Mouse (Mus musculus) gonadal fat pad, adult 2 months (tissue): ENCODE data around the gene Ang2. TPM values are rescaled to one million over a fixed set of nuclear protein-coding genes. Genes with fewer than 3 reads are reported as not detected.

Experiments used
- DNase-seq: peaks from one replicate; pipeline ENCODE4 v3.0.0-alpha.2; 2012; ENCODE audit warnings: low read depth
- polyA plus RNA-seq: library from polyadenylated mRNA; depleted of rRNA; stranded (reverse); fragments of >200 nt; gene quantifications from 2 replicates; pipeline ENCODE4 v1.2.3, GENCODE M21; 2012; rRNA removed

Gene Ang2
- polyA plus RNA-seq, 1 experiment: not detected

- DNase-seq: no peak
Observed at GRCm38 (mm10) chr14:51150206-51150831, 48.6 kb downstream of the Ang2 start.

- DNase-seq: no peak
Observed at GRCm38 (mm10) chr14:51149164-51149563, 49.8 kb downstream of the Ang2 start.

- no peak for DNase-seq
Observed at GRCm38 (mm10) chr14:51148006-51148405, 50.9 kb downstream of the Ang2 start.

DNA sequence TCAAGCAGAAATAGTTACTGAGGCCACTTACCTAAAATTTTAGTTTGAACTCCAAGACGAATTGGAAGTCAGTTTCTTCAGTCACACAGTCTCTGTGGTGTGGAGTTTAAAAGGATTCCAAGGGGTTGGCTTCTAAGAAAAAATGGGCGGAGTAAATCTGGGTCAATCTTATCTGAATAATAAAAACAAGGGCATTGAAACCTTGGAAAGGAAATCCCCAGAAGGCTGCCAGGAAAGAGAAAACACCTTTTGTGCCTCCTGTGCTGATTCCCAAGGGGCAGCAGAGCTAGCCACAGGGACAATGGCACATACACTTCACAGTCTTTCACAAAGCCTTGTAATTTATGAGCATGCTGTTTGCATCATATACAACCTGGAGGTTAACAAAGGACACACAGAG, 52.3 kb downstream of the Ang2 start, which contains the start of gene Rnase1:
Gene Rnase1, minus strand, starts transcription at position 101 of the 400 bp plus-strand sequence.
- DNase-seq: no peak

- DNase-seq: no peak
Observed at GRCm38 (mm10) chr14:51145521-51145920, 53.4 kb downstream of the Ang2 start.

Other genes with a start within 250 kb of the Ang2 start
- gene Pnp2, start 243.2 kb downstream of the Ang2 start, polyA plus RNA-seq: 5.4 and 6.8 TPM in 2 replicates
- gene Rnase10, start 191.4 kb downstream of the Ang2 start, polyA plus RNA-seq: 894 and 1,367 TPM in 2 replicates
- gene Rnase9, start 157.3 kb downstream of the Ang2 start, polyA plus RNA-seq: 470 and 637 TPM in 2 replicates
- 17.1 and 17.8 TPM in 2 replicates for gene Rnase11, start 149.0 kb downstream of the Ang2 start, polyA plus RNA-seq
- gene Rnase12, start 141.5 kb downstream of the Ang2 start, polyA plus RNA-seq: 504 and 632 TPM in 2 replicates
- gene Olfr750, start 124.7 kb downstream of the Ang2 start, polyA plus RNA-seq: 0.09 TPM in 1 of 2 replicates, not detected in the other
- 151 and 247 TPM in 2 replicates for gene Rnase4, start 108.1 kb downstream of the Ang2 start, polyA plus RNA-seq
- gene Ang, start 108.0 kb downstream of the Ang2 start, polyA plus RNA-seq: 13.6 and 20.6 TPM in 2 replicates
- gene Eddm3b, start 84.7 kb downstream of the Ang2 start, polyA plus RNA-seq: 172 and 185 TPM in 2 replicates
- 14.7 and 16.5 TPM in 2 replicates for gene Rnase6, start 75.2 kb downstream of the Ang2 start, polyA plus RNA-seq
- gene Rnase1, start 52.4 kb downstream of the Ang2 start, polyA plus RNA-seq: 5.1 and 7.5 TPM in 2 replicates
- not detected in 2 replicates for gene Rnase2b, start 36.9 kb downstream of the Ang2 start, polyA plus RNA-seq
- gene Ear14, start 4.2 kb upstream of the Ang2 start, polyA plus RNA-seq: not detected in 2 replicates
- 0.28 and 15.0 TPM in 2 replicates for gene Rnase2a, start 57.0 kb upstream of the Ang2 start, polyA plus RNA-seq
- gene Gm7247, start 162.6 kb upstream of the Ang2 start, polyA plus RNA-seq: not detected in 2 replicates
- not detected in 2 replicates for gene Vmn2r88, start 211.7 kb upstream of the Ang2 start, polyA plus RNA-seq